Mouse (Mus musculus) CD8-positive naive resting alpha-beta T cell, adult 2 months (primary cell): ENCODE data around the gene Abhd14b.
"Not testable (repeated sequence)": the region's sequence is repeated elsewhere in the genome, so short reads cannot be mapped to it uniquely, and the experiment has no call there.

ENCODE experiments used
- DNase-seq, 2 experiments: peaks; one replicate each; pipeline ENCODE4 v3.0.0; 2022; ENCODE audit warnings: low read depth in 2 of 2, low spot score in 2 of 2

Abhd14b gene

GRCm38 (mm10) chr9:106475663-106476001 is 28.4 kb downstream of the Abhd14b start, which contains the start of gene Rrp9:
Gene Rrp9, plus strand, starts transcription at chr9:106475963.
- no peak for DNase-seq

- DNase-seq, result peak; percentile 40 to 58
These were observed 29.0 kb downstream of the Abhd14b start for GRCm38 (mm10) chr9:106476002-106476923.

GRCm38 (mm10) chr9:106476924-106477484 is 29.7 kb downstream of the Abhd14b start, which contains the start of gene Parp3:
Gene Parp3, minus strand, starts transcription at chr9:106476949.
- peak; percentile 97 to 99 for DNase-seq

GRCm38 (mm10) chr9:106477649-106478048 is 30.4 kb downstream of the Abhd14b start:
- DNase-seq, result no peak

- no peak for DNase-seq
These were observed 30.8 kb downstream of the Abhd14b start for GRCm38 (mm10) chr9:106478101-106478500.

DNA sequence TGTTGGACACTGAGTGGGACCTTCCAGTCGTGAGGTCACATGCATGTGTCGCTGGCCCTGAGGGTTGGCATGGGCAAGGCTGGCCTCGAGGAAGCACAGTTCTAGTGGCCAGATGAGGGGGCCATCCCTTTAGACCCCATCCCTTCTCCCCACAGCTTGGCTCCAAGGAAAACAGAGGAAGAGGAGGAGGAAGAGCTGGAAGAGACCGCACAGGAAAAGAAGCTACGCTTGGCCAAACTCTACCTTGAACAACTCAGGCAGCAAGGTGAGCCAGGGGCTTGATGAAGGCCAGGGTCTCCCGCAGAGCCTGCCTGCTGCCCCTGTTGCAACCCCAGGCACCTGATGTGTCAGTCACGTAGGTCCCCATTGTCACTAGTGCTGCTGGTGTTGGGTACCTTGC is 33.3 kb downstream of the Abhd14b start:
- DNase-seq, result no peak

DNA sequence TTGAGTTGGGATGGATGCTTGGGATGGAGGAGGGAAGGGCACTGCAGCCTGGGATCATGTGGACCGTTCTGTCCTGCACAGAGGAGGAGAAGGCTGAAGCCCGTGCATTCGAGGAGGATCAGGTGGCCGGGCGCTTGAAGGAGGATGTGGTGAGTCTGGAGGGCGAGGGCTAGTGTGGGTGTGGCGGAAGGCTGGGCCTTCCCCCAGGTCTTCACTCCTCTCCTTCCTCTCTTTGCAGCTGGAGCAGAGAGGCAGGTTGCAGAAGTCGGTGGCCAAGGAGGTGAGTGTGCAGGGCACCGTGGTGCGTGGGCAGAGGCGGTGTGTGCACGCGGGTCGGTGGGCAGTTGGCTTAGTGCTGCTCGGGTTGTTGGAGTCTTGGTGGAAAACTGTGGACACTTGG is 33.8 kb downstream of the Abhd14b start:
- DNase-seq, result no peak

DNA sequence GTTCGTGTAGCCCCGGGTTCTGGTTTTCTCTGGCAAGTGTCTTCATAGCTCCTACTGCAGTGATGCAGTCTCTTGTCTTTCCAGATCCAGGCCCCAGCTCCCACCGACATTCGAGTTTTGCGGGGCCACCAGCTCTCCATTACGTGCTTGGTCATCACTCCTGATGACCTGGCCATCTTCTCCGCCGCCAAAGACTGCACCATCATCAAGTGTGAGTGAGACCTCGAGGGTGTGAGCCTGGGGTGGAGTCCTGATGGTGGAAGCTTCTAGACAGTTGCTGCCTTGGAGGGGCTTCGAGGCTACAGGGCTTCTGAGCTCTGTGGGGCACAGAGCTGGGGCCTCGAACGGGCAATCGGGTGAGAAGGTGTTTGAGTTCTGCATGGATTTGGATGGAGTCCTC is 34.4 kb downstream of the Abhd14b start:
- no peak for DNase-seq

DNA sequence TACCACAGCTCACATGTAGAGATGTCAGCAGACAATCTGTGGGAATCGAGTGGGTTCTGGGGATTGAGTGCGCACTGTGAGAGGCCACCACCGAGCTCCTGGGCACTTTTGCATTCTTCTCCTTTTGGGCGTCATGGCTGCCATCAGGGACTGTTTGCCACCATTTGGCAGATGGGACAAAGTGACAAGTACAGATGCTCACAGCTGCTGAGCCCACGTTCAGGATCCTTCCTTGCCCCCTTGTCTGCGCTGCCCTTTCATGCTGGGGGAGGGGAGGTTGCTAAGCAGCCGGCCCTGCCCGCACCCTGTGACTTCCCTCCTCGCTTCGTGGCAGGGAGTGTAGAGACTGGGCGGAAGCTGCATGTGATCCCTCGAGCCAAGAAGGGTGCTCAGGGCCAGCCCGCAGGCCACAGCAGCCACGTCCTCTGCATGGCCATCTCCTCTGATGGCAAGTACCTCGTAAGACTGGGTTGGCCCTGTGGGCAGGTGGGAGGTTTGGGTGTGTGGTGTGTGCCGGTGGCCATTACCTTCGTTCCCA is 35.4 kb downstream of the Abhd14b start:
- no peak for DNase-seq

- no peak for DNase-seq
These were observed 35.9 kb downstream of the Abhd14b start for GRCm38 (mm10) chr9:106483136-106483535.

DNA sequence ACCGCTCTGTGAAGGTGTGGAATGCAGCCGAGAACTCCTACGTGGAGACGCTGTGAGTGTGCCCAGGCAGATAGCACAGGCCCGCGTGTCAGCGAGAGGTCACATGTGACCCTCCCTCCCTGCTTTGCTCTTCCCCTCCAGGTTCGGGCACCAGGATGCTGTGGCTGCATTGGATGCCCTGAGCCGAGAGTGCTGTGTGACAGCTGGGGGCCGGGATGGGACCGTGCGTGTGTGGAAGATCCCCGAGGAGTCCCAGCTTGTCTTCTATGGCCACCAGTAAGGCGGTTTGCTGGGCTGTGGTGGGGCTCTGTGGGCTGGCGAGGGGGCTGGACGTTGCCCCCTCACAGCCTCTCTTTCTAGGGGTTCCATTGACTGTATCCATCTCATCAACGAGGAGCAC is 36.3 kb downstream of the Abhd14b start:
- DNase-seq, result no peak

DNA sequence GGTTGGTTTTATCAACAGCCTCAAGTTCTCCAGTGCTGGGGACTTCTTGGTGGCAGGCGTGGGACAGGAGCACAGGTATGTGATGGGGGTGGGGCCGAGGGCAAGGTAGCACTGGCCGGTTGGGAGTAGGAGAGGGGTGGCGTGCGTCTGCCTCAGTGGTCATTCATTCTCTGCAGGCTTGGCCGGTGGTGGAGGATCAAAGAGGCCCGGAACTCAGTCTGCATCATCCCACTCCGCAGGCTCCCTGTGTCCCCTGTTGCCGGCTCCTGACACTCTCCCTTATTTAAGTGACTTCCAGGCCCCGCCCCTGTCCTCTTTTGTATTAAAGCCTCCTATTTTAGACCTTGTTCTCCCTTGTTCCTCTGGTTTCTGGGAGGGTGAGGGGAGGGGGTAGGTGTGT is 37.8 kb downstream of the Abhd14b start:
- DNase-seq, result no peak

- DNase-seq, result not testable (repeated sequence)
These were observed 40.3 kb downstream of the Abhd14b start for GRCm38 (mm10) chr9:106487602-106488001.

- no peak for DNase-seq
These were observed 52.4 kb downstream of the Abhd14b start, which contains the start of gene Iqcf1 for GRCm38 (mm10) chr9:106499667-106500066. Gene Iqcf1, plus strand, starts transcription at chr9:106499967.

GRCm38 (mm10) chr9:106501846-106502245 is 54.6 kb downstream of the Abhd14b start:
- no peak for DNase-seq
